Mouse (Mus musculus) c-Kit-positive CD71-negative TER-119-negative erythroid progenitor cells, embryonic 14.5 days (primary cell): ENCODE results near the gene Apobec3.
"Not testable (repeated sequence)": the region's sequence is repeated elsewhere in the genome, so short reads cannot be mapped to it uniquely, and the experiment has no call there.

ENCODE experiments used
- DNase-seq: peaks from one replicate; pipeline ENCODE4 v3.0.0-alpha.2; 2013; ENCODE audit warnings: low read depth

The Apobec3 gene

GRCm38 (mm10) chr15:79895221-79896079, 4.0 kb downstream of the Apobec3 start:
- DNase-seq, result not testable (repeated sequence)

GRCm38 (mm10) chr15:79896080-79896725, 4.7 kb downstream of the Apobec3 start:
- DNase-seq, result no peak

GRCm38 (mm10) chr15:79898988-79899387, 7.5 kb downstream of the Apobec3 start:
- no peak for DNase-seq

- DNase-seq, result no peak
Measured at GRCm38 (mm10) chr15:79899828-79900510, 8.5 kb downstream of the Apobec3 start.

GRCm38 (mm10) chr15:79900751-79901150, 9.3 kb downstream of the Apobec3 start:
- no peak for DNase-seq

GRCm38 (mm10) chr15:79901399-79901798, 9.9 kb downstream of the Apobec3 start:
- DNase-seq, result no peak

- not testable (repeated sequence) for DNase-seq
Measured at GRCm38 (mm10) chr15:79903081-79903480, 11.6 kb downstream of the Apobec3 start.

GRCm38 (mm10) chr15:79903963-79904362, 12.5 kb downstream of the Apobec3 start:
- no peak for DNase-seq

- not testable (repeated sequence) for DNase-seq
Measured at GRCm38 (mm10) chr15:79904678-79905077, 13.2 kb downstream of the Apobec3 start.

- no peak for DNase-seq
Measured at GRCm38 (mm10) chr15:79905211-79905610, 13.8 kb downstream of the Apobec3 start.

- DNase-seq, result no peak
Measured at GRCm38 (mm10) chr15:79906855-79907254, 15.4 kb downstream of the Apobec3 start.

GRCm38 (mm10) chr15:79909006-79909405, 17.5 kb downstream of the Apobec3 start:
- not testable (repeated sequence) for DNase-seq

GRCm38 (mm10) chr15:79910812-79911211, 19.4 kb downstream of the Apobec3 start:
- DNase-seq, result not testable (repeated sequence)

- DNase-seq, result no peak
Measured at GRCm38 (mm10) chr15:79911339-79911738, 19.9 kb downstream of the Apobec3 start.

GRCm38 (mm10) chr15:79913761-79914346, 22.4 kb downstream of the Apobec3 start:
- no peak for DNase-seq

GRCm38 (mm10) chr15:79914357-79914756, 22.9 kb downstream of the Apobec3 start:
- no peak for DNase-seq

GRCm38 (mm10) chr15:79916150-79916549, 24.7 kb downstream of the Apobec3 start:
- no peak for DNase-seq

GRCm38 (mm10) chr15:79917111-79917720, 25.8 kb downstream of the Apobec3 start:
- no peak for DNase-seq

- DNase-seq, result no peak
Measured at GRCm38 (mm10) chr15:79918485-79918884, 27.0 kb downstream of the Apobec3 start.

- DNase-seq, result no peak
Measured at GRCm38 (mm10) chr15:79919787-79920186, 28.3 kb downstream of the Apobec3 start.

GRCm38 (mm10) chr15:79926856-79927416, 35.5 kb downstream of the Apobec3 start:
- DNase-seq, result no peak
